Mouse (Mus musculus): ENCODE data around the gene Oas2. TPM values are rescaled to one million over a fixed set of nuclear protein-coding genes. Genes with fewer than 3 reads are reported as not detected.

Oas2 gene
- polyA plus RNA-seq, 1 experiment = 25.1 TPM

GRCm38 (mm10) chr5:120700996-120701790, 48.5 kb downstream of the Oas2 start:
- H3K27ac ChIP-seq (ENCODE audit: control insufficient read depth, insufficient read depth, low read depth, low read length, poor library complexity) = no peak overlapping the region
- 56% methylated on average over 11 of the region's 11 CpGs for WGBS

DNA sequence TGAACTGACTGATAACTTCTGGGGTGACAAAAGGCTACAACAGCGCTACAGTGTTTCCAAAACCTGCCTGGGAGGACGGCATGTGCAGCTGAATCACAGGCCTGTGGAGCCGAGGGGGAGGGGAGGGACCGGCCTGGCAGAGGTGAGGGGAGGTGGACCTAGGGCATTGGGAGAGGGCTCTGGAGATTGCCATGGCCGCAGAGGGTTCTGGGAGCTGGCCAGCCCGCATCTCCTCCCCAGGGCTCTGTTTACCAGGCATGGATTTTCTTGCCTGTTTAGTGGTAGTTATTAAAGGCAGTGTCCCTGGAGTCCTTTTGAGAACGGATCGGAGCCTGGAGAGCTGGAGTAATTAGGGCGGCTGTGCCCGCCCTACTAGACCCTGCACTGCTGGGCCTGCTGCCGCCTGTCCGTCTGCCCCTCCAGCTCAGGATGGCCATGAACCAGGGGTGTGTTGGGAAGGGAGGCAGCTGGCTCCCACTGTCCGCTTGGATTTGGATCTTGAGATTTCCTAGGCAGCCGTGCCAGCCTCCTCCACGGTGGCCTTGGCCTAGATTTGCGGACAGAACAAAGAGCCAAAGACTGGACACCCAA, 50.8 kb downstream of the Oas2 start:
- Histone ChIP-seq H3K4me3 (replicated peaks; ENCODE audit: control insufficient read depth, low read depth, low read length) (no peak overlapping the region), H3K4me1 (ENCODE audit: control insufficient read depth, insufficient read depth, low read length) (peaks cover 2% of the 10 kb centered on the region; the same call in 1 of the 2 replicates), H3K27ac (ENCODE audit: control insufficient read depth, insufficient read depth, low read depth, low read length, poor library complexity) (no peak overlapping the region)
- TF ChIP-seq POLR2A (IDR thresholded peaks at IDR 0.05; ENCODE audit: borderline replicate concordance, control insufficient read depth, low read depth, low read length) (no peak), CTCF (IDR thresholded peaks at IDR 0.05; ENCODE audit: control insufficient read depth, insufficient read depth, low read length) (no peak)
- 75% methylated on average over 16 of the region's 16 CpGs for WGBS

More at GRCm38 (mm10) chr5:120700996-120701790, 48.5 kb downstream of the Oas2 start:
- Histone ChIP-seq H3K4me1 (ENCODE audit: control insufficient read depth, insufficient read depth, low read length) (peaks cover 2% of the 10 kb centered on the region; the same call in 1 of the 2 replicates), H3K4me3 (replicated peaks; ENCODE audit: control insufficient read depth, low read depth, low read length) (no peak overlapping the region)
- no peak for TF ChIP-seq CTCF (IDR thresholded peaks at IDR 0.05; ENCODE audit: control insufficient read depth, insufficient read depth, low read length)
- TF ChIP-seq POLR2A (IDR thresholded peaks at IDR 0.05; ENCODE audit: borderline replicate concordance, control insufficient read depth, low read depth, low read length) = no peak

- Histone ChIP-seq H3K27ac (ENCODE audit: control insufficient read depth, insufficient read depth, low read depth, low read length, poor library complexity) (no peak overlapping the region), H3K4me3 (replicated peaks; ENCODE audit: control insufficient read depth, low read depth, low read length) (no peak overlapping the region), H3K4me1 (ENCODE audit: control insufficient read depth, insufficient read depth, low read length) (peaks cover 2% of the 10 kb centered on the region; the same call in 1 of the 2 replicates)
- TF ChIP-seq POLR2A (IDR thresholded peaks at IDR 0.05; ENCODE audit: borderline replicate concordance, control insufficient read depth, low read depth, low read length) (no peak), CTCF (IDR thresholded peaks at IDR 0.05; ENCODE audit: control insufficient read depth, insufficient read depth, low read length) (no peak)
- 48% methylated on average over 3 of the region's 3 CpGs for WGBS
These were observed 51.5 kb downstream of the Oas2 start for GRCm38 (mm10) chr5:120698181-120698580.

DNA sequence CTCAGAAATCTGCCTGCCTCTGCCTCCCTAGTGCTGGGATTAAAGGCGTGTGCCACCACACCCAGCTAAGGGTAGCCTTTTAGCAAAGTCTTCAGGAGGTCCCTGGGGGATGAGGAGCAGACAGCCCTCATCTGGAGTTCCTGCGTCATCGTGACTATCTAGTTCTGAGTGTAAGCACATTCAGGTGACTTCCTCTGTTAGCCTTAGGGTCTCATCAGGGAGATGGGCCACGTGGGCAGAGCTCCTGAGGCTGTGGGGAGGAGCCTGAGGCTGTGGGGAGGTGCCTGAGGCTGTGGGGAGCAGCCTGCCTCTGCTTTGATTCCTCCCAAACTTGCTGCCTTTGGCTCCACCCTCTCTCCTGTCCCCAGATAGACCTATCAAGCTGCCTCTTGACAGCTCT, 52.8 kb downstream of the Oas2 start:
- Histone ChIP-seq H3K4me1 (ENCODE audit: control insufficient read depth, insufficient read depth, low read length) (peaks cover 2% of the 10 kb centered on the region; the same call in 1 of the 2 replicates), H3K27ac (ENCODE audit: control insufficient read depth, insufficient read depth, low read depth, low read length, poor library complexity) (no peak overlapping the region), H3K4me3 (replicated peaks; ENCODE audit: control insufficient read depth, low read depth, low read length) (no peak overlapping the region)
- TF ChIP-seq POLR2A (IDR thresholded peaks at IDR 0.05; ENCODE audit: borderline replicate concordance, control insufficient read depth, low read depth, low read length) (no peak), CTCF (IDR thresholded peaks at IDR 0.05; ENCODE audit: control insufficient read depth, insufficient read depth, low read length) (no peak)
- 47% methylated on average over 4 of the region's 4 CpGs for WGBS

- Histone ChIP-seq H3K4me3 (replicated peaks; ENCODE audit: control insufficient read depth, low read depth, low read length) (no peak overlapping the region), H3K27ac (ENCODE audit: control insufficient read depth, insufficient read depth, low read depth, low read length, poor library complexity) (no peak overlapping the region), H3K4me1 (ENCODE audit: control insufficient read depth, insufficient read depth, low read length) (peaks cover 2% of the 10 kb centered on the region; the same call in 1 of the 2 replicates)
- 60% methylated on average over 16 of the region's 16 CpGs for WGBS
- TF ChIP-seq POLR2A (IDR thresholded peaks at IDR 0.05; ENCODE audit: borderline replicate concordance, control insufficient read depth, low read depth, low read length) (no peak), CTCF (IDR thresholded peaks at IDR 0.05; ENCODE audit: control insufficient read depth, insufficient read depth, low read length) (no peak)
These were observed 53.5 kb downstream of the Oas2 start for GRCm38 (mm10) chr5:120696057-120696743.

DNA sequence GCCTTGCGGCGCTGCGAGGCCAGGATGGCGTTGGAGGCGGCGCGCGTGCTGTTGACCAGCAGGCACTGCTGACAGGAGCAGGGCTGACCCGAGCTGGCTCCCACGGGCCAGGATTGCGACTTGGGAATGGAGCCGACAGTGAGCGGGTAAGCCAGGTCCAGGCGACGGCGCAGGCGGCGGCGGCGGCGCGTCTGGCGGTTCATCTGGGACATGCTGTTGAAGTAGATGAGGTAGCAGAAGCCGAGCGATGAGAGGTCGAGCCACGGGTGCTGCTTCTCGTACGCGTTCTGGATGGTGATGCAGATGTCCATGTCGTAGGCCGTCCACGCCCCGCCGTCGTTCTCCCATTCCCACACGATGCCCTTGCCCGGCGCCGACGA, 55.0 kb downstream of the Oas2 start:
- H3K4me1 ChIP-seq (ENCODE audit: control insufficient read depth, insufficient read depth, low read length) = peaks cover 3% of the 10 kb centered on the region; the same call in 1 of the 2 replicates
- WGBS = 5% methylated on average over 41 of the region's 41 CpGs
- TF ChIP-seq POLR2A (IDR thresholded peaks at IDR 0.05; ENCODE audit: borderline replicate concordance, control insufficient read depth, low read depth, low read length) (no peak; the same call in 1 of the 2 replicates), CTCF (IDR thresholded peaks at IDR 0.05; ENCODE audit: control insufficient read depth, insufficient read depth, low read length) (no peak)
- H3K4me3 ChIP-seq (replicated peaks; ENCODE audit: control insufficient read depth, low read depth, low read length) = peak overlapping the region; percentile 25
- H3K27ac ChIP-seq (ENCODE audit: control insufficient read depth, insufficient read depth, low read depth, low read length, poor library complexity) = peak overlapping the region; percentile 56

- Histone ChIP-seq H3K27ac (ENCODE audit: control insufficient read depth, insufficient read depth, low read depth, low read length, poor library complexity) (peak overlapping the region; percentile 56), H3K4me3 (replicated peaks; ENCODE audit: control insufficient read depth, low read depth, low read length) (no peak overlapping the region), H3K4me1 (ENCODE audit: control insufficient read depth, insufficient read depth, low read length) (peaks cover 3% of the 10 kb centered on the region; the same call in 1 of the 2 replicates)
- 16% methylated on average over 38 of the region's 38 CpGs for WGBS
- TF ChIP-seq CTCF (IDR thresholded peaks at IDR 0.05; ENCODE audit: control insufficient read depth, insufficient read depth, low read length) (no peak), POLR2A (IDR thresholded peaks at IDR 0.05; ENCODE audit: borderline replicate concordance, control insufficient read depth, low read depth, low read length) (no peak)
These were observed 55.5 kb downstream of the Oas2 start for GRCm38 (mm10) chr5:120693931-120694694.

Data from bone marrow, adult 2 months (tissue).